Mouse (Mus musculus): ENCODE data around the gene Gpalpp1.

Gpalpp1 gene

DNA sequence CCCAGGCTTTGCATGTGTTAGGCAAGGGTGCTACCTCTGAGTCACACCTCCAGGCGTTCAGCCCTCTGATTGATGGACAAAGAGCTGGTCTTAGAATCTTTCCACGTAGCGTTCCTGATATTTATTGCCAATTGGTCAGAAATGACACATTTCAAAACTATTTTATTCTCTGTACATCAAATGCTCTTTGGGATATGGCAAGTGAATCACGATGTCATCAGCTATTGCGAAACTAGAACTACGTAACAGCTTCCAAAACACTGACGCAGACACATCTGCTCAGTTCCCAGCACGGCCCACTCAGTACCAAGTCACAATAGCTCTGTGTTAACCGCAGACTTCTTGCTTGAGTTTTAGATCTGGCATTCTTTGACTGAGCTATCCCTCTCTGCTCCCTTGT lies 11.0 kb downstream of the Gpalpp1 start:
- DNase-seq (ENCODE audit: low spot score) = peak; percentile 11

- no peak for DNase-seq (ENCODE audit: low spot score)
Measured at GRCm38 (mm10) chr14:76097815-76098214, 12.7 kb downstream of the Gpalpp1 start.

- DNase-seq (ENCODE audit: low spot score) = no peak
Measured at GRCm38 (mm10) chr14:76097244-76097643, 13.3 kb downstream of the Gpalpp1 start.

- DNase-seq (ENCODE audit: low spot score) = no peak
Measured at GRCm38 (mm10) chr14:76084188-76084587, 26.4 kb downstream of the Gpalpp1 start.

- no peak for DNase-seq (ENCODE audit: low spot score)
Measured at GRCm38 (mm10) chr14:76082086-76082636, 28.4 kb downstream of the Gpalpp1 start.

- no peak for DNase-seq (ENCODE audit: low spot score)
Measured at GRCm38 (mm10) chr14:76081451-76081850, 29.1 kb downstream of the Gpalpp1 start.

GRCm38 (mm10) chr14:76077088-76077491 lies 33.5 kb downstream of the Gpalpp1 start:
- DNase-seq (ENCODE audit: low spot score) = peak; percentile 57

DNA sequence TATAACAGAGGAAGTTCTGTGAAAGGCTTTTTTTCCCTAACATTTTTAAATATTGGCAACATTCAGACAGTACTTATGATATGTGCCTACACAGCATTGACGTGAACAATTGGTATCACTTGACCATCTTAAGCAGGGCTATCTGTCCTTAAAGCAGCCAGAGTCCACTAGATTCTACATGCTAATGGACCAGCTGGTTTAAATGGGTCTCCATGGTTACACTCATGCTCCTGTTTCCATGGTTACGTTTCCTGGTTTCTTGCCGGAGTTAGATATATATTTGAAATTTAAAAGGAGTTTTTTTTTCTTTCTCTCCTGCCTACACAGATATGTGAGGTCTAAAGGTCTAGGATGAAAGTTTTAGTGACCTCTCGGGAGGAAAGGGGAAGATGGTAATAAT lies 34.0 kb downstream of the Gpalpp1 start:
- no peak for DNase-seq (ENCODE audit: low spot score)

DNA sequence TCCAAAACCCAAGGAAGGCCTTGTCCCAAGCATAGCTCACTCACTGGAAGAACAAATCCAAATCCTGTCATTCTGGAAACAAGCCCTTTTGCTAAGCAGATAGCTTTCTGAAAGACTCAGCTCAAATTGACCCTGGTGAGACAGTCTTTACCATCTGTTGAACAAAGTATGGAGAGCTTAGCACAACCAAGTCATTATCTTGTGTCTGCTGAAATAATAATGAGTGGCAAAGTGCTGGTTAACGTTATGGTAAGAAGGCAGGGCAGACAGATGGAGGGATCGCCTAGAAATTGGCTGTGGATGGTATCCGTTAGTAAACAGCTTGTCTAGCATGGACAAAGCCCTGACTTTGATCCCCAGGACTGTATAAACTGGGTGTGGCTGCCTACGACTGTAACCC lies 34.8 kb downstream of the Gpalpp1 start:
- DNase-seq (ENCODE audit: low spot score) = no peak

DNA sequence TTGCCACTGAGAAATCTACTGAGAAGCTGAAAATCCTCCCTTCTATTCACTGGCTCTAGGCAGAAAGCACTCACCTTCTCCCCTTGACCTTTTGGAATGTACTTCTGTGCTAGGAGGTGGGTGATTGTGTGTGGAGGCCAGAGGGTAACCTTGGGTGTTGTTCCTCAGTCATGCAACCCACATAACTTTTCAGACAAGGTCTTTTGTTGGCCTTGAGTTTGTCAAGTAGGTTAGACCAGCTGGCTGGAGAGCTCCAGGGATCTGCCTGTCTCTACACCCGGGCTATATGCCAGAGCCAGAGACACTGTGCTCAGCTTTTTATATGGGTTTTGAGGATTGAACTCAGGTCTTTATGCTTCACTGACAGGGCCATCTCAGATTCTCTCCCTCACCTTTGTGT lies 36.4 kb downstream of the Gpalpp1 start:
- DNase-seq (ENCODE audit: low spot score) = no peak

GRCm38 (mm10) chr14:76072626-76073025 lies 37.9 kb downstream of the Gpalpp1 start:
- peak; percentile 5 for DNase-seq (ENCODE audit: low spot score)

- DNase-seq (ENCODE audit: low spot score) = no peak
Measured at GRCm38 (mm10) chr14:76069296-76069695, 41.3 kb downstream of the Gpalpp1 start.

GRCm38 (mm10) chr14:76068296-76068695 lies 42.3 kb downstream of the Gpalpp1 start:
- no peak for DNase-seq (ENCODE audit: low spot score)

GRCm38 (mm10) chr14:76067237-76067636 lies 43.3 kb downstream of the Gpalpp1 start:
- no peak for DNase-seq (ENCODE audit: low spot score)

- peak; percentile 36 for DNase-seq (ENCODE audit: low spot score)
Measured at GRCm38 (mm10) chr14:76059441-76059840, 51.1 kb downstream of the Gpalpp1 start.

- DNase-seq (ENCODE audit: low spot score) = no peak
Measured at GRCm38 (mm10) chr14:76053726-76054125, 56.8 kb downstream of the Gpalpp1 start.

DNA sequence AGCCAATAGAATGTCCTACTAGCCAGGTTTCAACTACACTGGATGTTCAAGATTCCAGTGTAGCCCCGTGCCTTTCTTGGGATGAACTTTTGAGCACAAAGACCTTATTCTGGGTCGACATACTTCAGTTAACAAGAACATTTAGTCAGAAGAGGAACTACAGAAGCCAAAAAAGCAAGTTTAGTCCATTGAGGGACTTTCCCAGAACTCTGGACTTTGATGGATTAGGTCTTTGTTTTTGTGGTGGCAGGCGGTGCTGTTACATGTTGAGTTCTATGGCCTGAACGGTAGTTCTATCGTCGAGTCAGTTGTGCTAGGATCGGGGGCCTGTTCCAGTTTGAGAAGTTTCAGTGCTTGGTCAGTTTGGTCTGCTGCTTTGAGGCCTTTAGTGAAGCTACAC lies 58.6 kb downstream of the Gpalpp1 start:
- no peak for DNase-seq (ENCODE audit: low spot score)

DNA sequence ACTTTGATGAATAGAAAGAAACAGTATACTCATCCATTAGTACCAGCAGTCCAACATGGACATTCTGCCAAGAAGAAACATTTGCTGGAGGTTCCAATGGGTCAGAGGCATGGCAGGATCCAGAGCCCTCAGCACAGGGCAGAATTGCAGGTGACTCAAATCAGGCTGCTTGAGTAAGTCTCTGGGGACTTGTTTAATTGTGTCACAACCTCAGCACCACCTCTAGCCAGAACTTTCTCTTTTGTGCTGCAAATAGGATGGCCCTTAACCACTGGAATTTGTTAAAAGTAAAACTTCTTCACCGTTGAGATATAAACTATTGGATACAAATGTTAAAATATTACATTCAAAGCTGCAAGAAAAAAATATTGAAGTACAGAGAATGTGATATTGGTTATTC lies 64.8 kb downstream of the Gpalpp1 start:
- no peak for DNase-seq (ENCODE audit: low spot score)

DNA sequence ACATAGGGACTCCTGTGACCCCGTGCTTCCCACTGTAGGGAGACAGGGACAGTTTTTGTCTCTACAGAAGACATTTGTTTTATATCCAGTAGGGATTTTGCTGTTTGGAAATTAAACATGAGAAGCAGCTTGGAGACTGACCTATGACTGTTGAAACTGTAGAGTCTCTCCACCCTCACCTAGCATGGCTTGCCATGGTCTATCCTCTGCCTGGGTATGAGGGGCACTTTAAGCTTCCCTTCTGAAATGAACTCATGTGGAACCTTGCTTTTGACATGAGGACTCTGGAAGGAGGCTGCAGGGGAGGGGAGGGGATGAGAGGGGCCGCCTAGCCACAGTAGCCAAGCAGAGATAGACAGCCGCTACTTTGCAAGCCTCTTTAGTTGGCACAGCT lies 66.4 kb downstream of the Gpalpp1 start:
- DNase-seq (ENCODE audit: low spot score) = no peak

- DNase-seq (ENCODE audit: low spot score) = no peak
Measured at GRCm38 (mm10) chr14:76043251-76044163, 67.1 kb downstream of the Gpalpp1 start.
